Mouse (Mus musculus) mammary gland, adult 2 months (tissue): ENCODE measurements around the gene 1700009N14Rik. TPM values are rescaled to one million over a fixed set of nuclear protein-coding genes. Genes with fewer than 3 reads are reported as not detected.

ENCODE experiments used
- polyA plus RNA-seq: library from polyadenylated mRNA; depleted of rRNA; stranded (reverse); fragments of >200 nt; gene quantifications from 2 replicates; pipeline ENCODE4 v1.2.3, GENCODE M21; 2012; ENCODE audit warnings: low replicate concordance; rRNA removed

1700009N14Rik gene
- polyA plus RNA-seq: not detected in 2 replicates

DNA sequence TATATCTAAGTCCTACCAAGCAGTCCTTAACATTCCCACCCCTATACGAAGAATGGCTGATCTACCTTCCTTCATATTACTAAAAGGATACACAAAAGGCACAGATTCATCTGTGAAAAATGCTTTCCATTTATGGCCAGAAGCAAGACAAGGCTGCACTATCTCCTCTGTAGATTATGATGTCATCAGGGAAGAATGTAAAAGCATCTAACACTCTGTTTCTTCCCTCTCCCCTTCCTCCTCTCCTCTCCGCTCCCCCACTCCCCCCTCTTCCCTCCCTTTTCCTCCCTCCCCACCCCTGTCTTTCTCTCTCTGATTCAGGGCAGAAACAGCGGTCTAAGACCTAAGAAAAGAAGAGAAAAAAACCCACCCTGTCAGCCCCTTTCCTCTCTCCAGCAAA lies at the start of gene 1700009N14Rik:
Gene 1700009N14Rik, plus strand, starts transcription at position 227 of the 400 bp plus-strand sequence.

